Mouse (Mus musculus): ENCODE results near the gene Wnt5b. TPM values are rescaled to one million over a fixed set of nuclear protein-coding genes. Genes with fewer than 3 reads are reported as not detected.

The Wnt5b gene
- total and polyA plus RNA-seq, 2 experiments from 2014 or later: 4.3 to 5.3 TPM

DNA sequence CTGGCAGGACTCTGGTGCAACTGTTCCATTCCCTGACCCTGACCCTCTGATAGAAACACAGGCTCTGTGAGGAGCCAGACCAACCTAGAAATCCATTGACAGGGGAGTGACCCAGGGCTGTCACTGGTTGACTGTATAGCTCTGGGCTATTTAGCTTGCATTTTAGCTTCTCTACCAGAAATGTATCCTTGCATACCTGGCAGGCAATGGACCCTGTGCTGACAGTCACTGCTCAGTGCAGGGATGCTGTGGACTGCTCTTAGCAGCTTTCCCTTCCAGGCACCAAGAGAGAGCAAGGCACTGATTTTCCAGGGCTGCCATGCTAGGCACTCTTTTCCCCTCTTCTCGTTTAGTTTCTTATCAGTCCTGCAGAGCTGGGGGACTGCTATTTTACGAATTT, 24.2 kb upstream of the Wnt5b start:
- DNase-seq (ENCODE audit: low spot score): no peak
- Histone ChIP-seq H3K4me2 (ENCODE audit: low read depth, low read length) (no peak overlapping the region), H3K4me3 (ENCODE audit: low read depth, low read length) (no peak overlapping the region), H3K9ac (replicated peaks; ENCODE audit: low read depth, low read length) (no peak overlapping the region), H3K36me3 (replicated peaks; ENCODE audit: control insufficient read depth, insufficient read depth, low read length) (0 out of 2 replicates have a peak, but pooled peaks cover 5% of the 10 kb centered on the region), H3K9me3 (replicated peaks; ENCODE audit: control insufficient read depth, low read length) (no peaks in the 10 kb centered on the region), H3K27me3 (ENCODE audit: control insufficient read depth, insufficient read depth, low read length) (no peaks in the 10 kb centered on the region), H3K27ac (ENCODE audit: low read depth) (no peak overlapping the region), H3K4me1 (ENCODE audit: control insufficient read depth, insufficient read depth) (peaks cover 16% of the 10 kb centered on the region)
- ATAC-seq (ENCODE audit: insufficient read depth, low read depth): no peak
- TF ChIP-seq CTCF (IDR thresholded peaks at IDR 0.05; ENCODE audit: low read depth) (no peak), EP300 (IDR thresholded peaks at IDR 0.05; ENCODE audit: low read depth) (no peak)
- WGBS: 37% methylated on average over 2 of the region's 2 CpGs

DNA sequence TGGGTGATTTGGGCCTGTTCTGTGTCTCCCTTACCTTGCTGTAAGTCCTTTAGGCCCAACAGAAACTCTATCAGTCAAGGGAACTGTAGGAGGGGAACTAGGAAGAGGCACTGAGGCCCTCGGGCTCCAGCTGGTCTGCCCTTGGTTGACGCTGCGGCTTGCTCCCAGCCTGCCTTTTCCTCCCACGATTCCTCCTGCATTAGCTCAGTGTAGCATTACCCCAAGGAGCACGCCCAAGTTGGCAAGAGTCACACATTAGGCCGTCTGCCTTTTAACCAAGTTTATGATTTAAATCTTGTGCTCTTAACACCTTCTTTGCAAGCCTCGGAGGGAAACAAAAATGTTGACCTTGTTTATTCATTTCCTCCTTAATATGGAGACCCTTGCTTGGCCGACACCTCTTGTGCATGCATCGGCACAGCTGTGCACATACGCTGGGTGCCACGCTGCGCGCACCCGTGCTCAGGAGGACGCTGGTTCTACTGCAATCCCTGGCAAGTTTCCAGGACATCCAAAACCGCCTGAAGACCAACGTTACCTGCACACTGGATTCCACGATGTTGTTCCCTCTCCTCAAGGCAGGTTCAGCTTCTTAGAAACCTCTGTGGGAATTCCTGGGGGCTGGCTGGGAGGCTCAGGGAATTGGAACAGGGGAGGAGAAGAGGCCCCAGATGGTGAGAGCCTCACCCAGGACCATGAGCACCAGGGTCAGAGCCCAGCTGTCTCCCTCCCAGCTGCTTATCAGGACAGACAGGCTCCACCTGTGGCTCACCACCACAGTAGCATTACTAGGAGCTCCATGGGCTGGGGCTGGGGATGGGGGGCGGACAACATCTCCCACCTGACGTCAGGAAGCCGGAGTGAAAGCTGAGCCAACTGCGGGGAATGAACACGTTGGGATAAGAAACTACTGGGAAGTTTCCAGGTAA, 21.6 kb upstream of the Wnt5b start:
- H3K9ac ChIP-seq (replicated peaks; ENCODE audit: low read depth, low read length): no peak overlapping the region
- TF ChIP-seq CTCF (IDR thresholded peaks at IDR 0.05; ENCODE audit: low read depth) (no peak), EP300 (IDR thresholded peaks at IDR 0.05; ENCODE audit: low read depth) (no peak)
- H3K36me3 ChIP-seq (replicated peaks; ENCODE audit: control insufficient read depth, insufficient read depth, low read length): 0 out of 2 replicates have a peak, but pooled peaks cover 5% of the 10 kb centered on the region
- ATAC-seq (ENCODE audit: insufficient read depth, low read depth) (0 out of 2 replicates have a peak, but pooled peaks have one; percentile 25), DNase-seq (ENCODE audit: low spot score) (no peak)
- no peak overlapping the region for H3K27ac ChIP-seq (ENCODE audit: low read depth)
- 73% methylated on average over 23 of the region's 23 CpGs for WGBS
- no peaks in the 10 kb centered on the region for H3K9me3 ChIP-seq (replicated peaks; ENCODE audit: control insufficient read depth, low read length)
- H3K4me2 ChIP-seq (ENCODE audit: low read depth, low read length): no peak overlapping the region
- H3K4me1 ChIP-seq (ENCODE audit: control insufficient read depth, insufficient read depth): no peaks in the 10 kb centered on the region; the same call in 1 of the 2 replicates
- no peaks in the 10 kb centered on the region for H3K27me3 ChIP-seq (ENCODE audit: control insufficient read depth, insufficient read depth, low read length)
- H3K4me3 ChIP-seq (ENCODE audit: low read depth, low read length): no peak overlapping the region

DNA sequence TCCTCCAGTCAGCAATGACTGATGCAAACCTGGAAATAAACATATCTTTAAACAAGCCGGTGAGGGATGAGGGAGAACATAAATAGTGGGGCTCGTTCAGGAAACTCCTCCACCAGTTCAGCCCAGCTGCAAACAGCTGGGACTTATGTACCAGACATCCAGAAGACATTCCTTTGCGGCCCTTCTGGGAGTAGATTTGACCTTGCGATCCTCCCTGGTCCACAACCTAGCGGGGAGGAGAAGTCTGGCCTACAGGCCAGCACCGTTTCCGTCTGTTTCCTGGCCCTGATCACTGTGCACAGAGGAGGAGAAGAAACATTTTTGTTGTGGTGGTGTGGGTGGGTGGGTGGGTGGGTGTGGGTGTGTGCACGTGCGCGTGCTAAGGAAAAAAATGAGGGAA, 18.4 kb upstream of the Wnt5b start:
- no peaks in the 10 kb centered on the region for H3K36me3 ChIP-seq (replicated peaks; ENCODE audit: control insufficient read depth, insufficient read depth, low read length)
- H3K27me3 ChIP-seq (ENCODE audit: control insufficient read depth, insufficient read depth, low read length): no peaks in the 10 kb centered on the region
- ATAC-seq (ENCODE audit: insufficient read depth, low read depth) (peak; percentile 27; the same call in 1 of the 2 replicates), DNase-seq (ENCODE audit: low spot score) (no peak)
- H3K4me3 ChIP-seq (ENCODE audit: low read depth, low read length): no peak overlapping the region
- H3K9ac ChIP-seq (replicated peaks; ENCODE audit: low read depth, low read length): no peak overlapping the region
- no peak for TF ChIP-seq EP300 (IDR thresholded peaks at IDR 0.05; ENCODE audit: low read depth)
- TF ChIP-seq CTCF (IDR thresholded peaks at IDR 0.05; ENCODE audit: low read depth): no peak
- H3K4me1 ChIP-seq (ENCODE audit: control insufficient read depth, insufficient read depth): peaks cover 2% of the 10 kb centered on the region; the same call in 1 of the 2 replicates
- no peak overlapping the region for H3K4me2 ChIP-seq (ENCODE audit: low read depth, low read length)
- H3K9me3 ChIP-seq (replicated peaks; ENCODE audit: control insufficient read depth, low read length): no peaks in the 10 kb centered on the region
- 45% methylated on average over 10 of the region's 10 CpGs for WGBS
- H3K27ac ChIP-seq (ENCODE audit: low read depth): no peak overlapping the region

DNA sequence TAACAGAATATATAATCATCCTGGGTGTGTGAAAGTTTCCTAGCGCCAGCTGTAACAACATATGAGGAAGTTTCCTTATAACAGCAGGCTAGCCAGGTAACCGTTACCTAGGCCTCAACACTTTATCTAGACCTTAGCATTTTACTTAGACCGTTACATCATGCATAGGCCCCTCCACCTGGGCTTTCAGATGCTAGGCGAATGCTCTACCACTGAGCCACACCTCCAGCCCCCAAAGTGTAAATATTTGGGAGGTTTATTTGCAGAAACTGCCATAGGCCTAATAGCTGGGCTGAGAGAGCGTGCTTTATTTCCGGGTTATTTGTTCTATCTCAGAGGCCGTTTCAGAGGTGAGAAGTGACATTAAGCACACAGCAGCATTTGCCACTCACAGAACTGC, 14.7 kb upstream of the Wnt5b start:
- Histone ChIP-seq H3K9me3 (replicated peaks; ENCODE audit: control insufficient read depth, low read length) (no peaks in the 10 kb centered on the region), H3K36me3 (replicated peaks; ENCODE audit: control insufficient read depth, insufficient read depth, low read length) (no peaks in the 10 kb centered on the region), H3K9ac (replicated peaks; ENCODE audit: low read depth, low read length) (no peak overlapping the region), H3K4me1 (ENCODE audit: control insufficient read depth, insufficient read depth) (peaks cover 2% of the 10 kb centered on the region; the same call in 1 of the 2 replicates), H3K4me2 (ENCODE audit: low read depth, low read length) (no peak overlapping the region), H3K27me3 (ENCODE audit: control insufficient read depth, insufficient read depth, low read length) (no peaks in the 10 kb centered on the region), H3K27ac (ENCODE audit: low read depth) (no peak overlapping the region), H3K4me3 (ENCODE audit: low read depth, low read length) (no peak overlapping the region)
- no peak for TF ChIP-seq CTCF (IDR thresholded peaks at IDR 0.05; ENCODE audit: low read depth)
- TF ChIP-seq EP300 (IDR thresholded peaks at IDR 0.05; ENCODE audit: low read depth): no peak
- no peak for ATAC-seq (ENCODE audit: insufficient read depth, low read depth)
- WGBS: 57% methylated on average over 7 of the region's 7 CpGs
- DNase-seq (ENCODE audit: low spot score): no peak

DNA sequence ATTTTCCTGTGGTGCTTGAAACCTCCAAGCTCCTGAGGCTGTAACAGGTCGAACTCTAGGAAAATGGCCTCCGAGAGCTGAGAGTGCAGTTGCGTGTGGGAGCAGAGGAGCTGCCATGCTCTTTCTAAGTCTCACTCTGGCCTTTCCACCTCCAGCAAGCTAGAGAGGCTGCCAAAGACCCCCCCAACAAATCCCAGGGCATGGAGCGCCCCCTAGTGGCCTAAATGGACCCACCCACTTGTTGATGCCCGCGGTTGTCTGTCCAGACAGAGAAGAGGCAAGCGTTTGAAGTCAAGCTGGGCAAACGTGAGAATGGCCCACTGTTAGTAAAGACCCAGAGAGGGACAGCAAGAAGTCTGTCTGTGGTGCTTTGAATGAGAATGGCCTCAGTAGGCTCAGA, 10.3 kb upstream of the Wnt5b start:
- H3K4me3 ChIP-seq (ENCODE audit: low read depth, low read length): no peak overlapping the region
- H3K4me2 ChIP-seq (ENCODE audit: low read depth, low read length): no peak overlapping the region
- no peaks in the 10 kb centered on the region for H3K36me3 ChIP-seq (replicated peaks; ENCODE audit: control insufficient read depth, insufficient read depth, low read length)
- no peak overlapping the region for H3K9ac ChIP-seq (replicated peaks; ENCODE audit: low read depth, low read length)
- H3K27ac ChIP-seq (ENCODE audit: low read depth): no peak overlapping the region
- TF ChIP-seq CTCF (IDR thresholded peaks at IDR 0.05; ENCODE audit: low read depth) (peak; percentile 21; the same call in 1 of the 2 replicates), EP300 (IDR thresholded peaks at IDR 0.05; ENCODE audit: low read depth) (no peak)
- H3K4me1 ChIP-seq (ENCODE audit: control insufficient read depth, insufficient read depth): peaks cover 2% of the 10 kb centered on the region; the same call in 1 of the 2 replicates
- WGBS: 74% methylated on average over 8 of the region's 8 CpGs
- ATAC-seq (ENCODE audit: insufficient read depth, low read depth) (no peak), DNase-seq (ENCODE audit: low spot score) (no peak)
- no peaks in the 10 kb centered on the region for H3K27me3 ChIP-seq (ENCODE audit: control insufficient read depth, insufficient read depth, low read length)
- H3K9me3 ChIP-seq (replicated peaks; ENCODE audit: control insufficient read depth, low read length): no peaks in the 10 kb centered on the region
